Mouse (Mus musculus) layer of hippocampus, adult 9-11 months (tissue): Measurements from ENCODE around the gene Spata45.
A peak's percentile ranks its signal among the peaks of the same experiment; 100 is the strongest.
"Not testable (repeated sequence)": the region's sequence is repeated elsewhere in the genome, so short reads cannot be mapped to it uniquely, and the experiment has no call there.

ENCODE experiments used
- DNase-seq: peaks from one replicate; pipeline ENCODE4 v3.0.0; 2022

Spata45 gene

GRCm38 (mm10) chr1:191036554-191037334, at the start of gene Spata45:
Gene Spata45 (plus strand): TSS chr1:191036639.
- DNase-seq: no peak

- DNase-seq: no peak
Measured at GRCm38 (mm10) chr1:190989437-190990082, 46.9 kb upstream of the Spata45 start.

GRCm38 (mm10) chr1:190995548-190995947, 40.9 kb upstream of the Spata45 start:
- DNase-seq: peak; percentile 37

- DNase-seq: no peak
Measured at GRCm38 (mm10) chr1:190996346-190996877, 40.0 kb upstream of the Spata45 start.

GRCm38 (mm10) chr1:190998027-190998426, 38.4 kb upstream of the Spata45 start:
- DNase-seq: no peak

- DNase-seq: no peak
Measured at GRCm38 (mm10) chr1:191000686-191001085, 35.8 kb upstream of the Spata45 start.

GRCm38 (mm10) chr1:191002201-191002600, 34.2 kb upstream of the Spata45 start:
- DNase-seq: no peak

- no peak for DNase-seq
Measured at GRCm38 (mm10) chr1:191008707-191009106, 27.7 kb upstream of the Spata45 start.

GRCm38 (mm10) chr1:191014271-191014670, 22.2 kb upstream of the Spata45 start:
- DNase-seq: no peak

- DNase-seq: no peak
Measured at GRCm38 (mm10) chr1:191019803-191020202, 16.6 kb upstream of the Spata45 start.

GRCm38 (mm10) chr1:191020217-191020924, 16.1 kb upstream of the Spata45 start:
- peak; percentile 40 for DNase-seq

- peak; percentile 42 for DNase-seq
Measured at GRCm38 (mm10) chr1:191021016-191021415, 15.4 kb upstream of the Spata45 start.

GRCm38 (mm10) chr1:191023140-191023539, 13.3 kb upstream of the Spata45 start:
- DNase-seq: no peak

- not testable (repeated sequence) for DNase-seq
Measured at GRCm38 (mm10) chr1:191023806-191024205, 12.6 kb upstream of the Spata45 start.

GRCm38 (mm10) chr1:191025016-191026012, 11.1 kb upstream of the Spata45 start:
- DNase-seq: peak; percentile 23

- peak; percentile 99 for DNase-seq
Measured at GRCm38 (mm10) chr1:191026021-191026713, 10.3 kb upstream of the Spata45 start, which contains the start of gene Flvcr1. Gene Flvcr1 (minus strand): TSS chr1:191026158.

GRCm38 (mm10) chr1:191030182-191030581, 6.3 kb upstream of the Spata45 start:
- no peak for DNase-seq

GRCm38 (mm10) chr1:191030922-191031425, 5.5 kb upstream of the Spata45 start:
- DNase-seq: peak; percentile 15

- no peak for DNase-seq
Measured at GRCm38 (mm10) chr1:191035649-191036048, 790 bp upstream of the Spata45 start.

GRCm38 (mm10) chr1:191037999-191038398, 1.6 kb downstream of the Spata45 start:
- no peak for DNase-seq

GRCm38 (mm10) chr1:191041352-191041751, 4.9 kb downstream of the Spata45 start:
- DNase-seq: no peak
